ENCODE assay signal across 14 mouse cellular contexts in the genomic region with DNA sequence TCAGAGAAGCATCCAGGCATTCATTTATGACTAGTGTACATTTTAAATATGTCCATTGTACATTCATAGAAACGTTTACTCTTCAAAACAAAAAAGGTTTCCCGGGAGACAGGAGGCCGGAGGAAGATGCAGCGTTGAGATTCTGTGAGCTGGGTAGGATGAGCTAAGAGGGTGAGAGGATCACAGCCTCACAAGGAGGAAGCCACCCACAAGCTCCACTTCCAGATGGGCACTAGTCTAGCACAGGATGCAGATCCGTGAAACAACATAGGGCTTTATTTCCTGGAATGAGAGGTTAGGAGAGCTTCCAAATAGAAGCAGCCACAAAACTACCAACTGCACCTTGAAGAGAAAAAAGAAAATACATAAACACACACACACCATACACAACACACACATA.
"Had no signal": no experiment of that assay in that cellular context is flagged by ENCODE, and none has a peak within 500 bp of the region (broad histone marks: within the 10 kb centered on the region; RNA-seq: fewer than 3 reads in every experiment).

No protein-coding gene starts in this region.

- DNase-seq: gastrocnemius, postnatal 14 days; gastrocnemius, postnatal 36 days; heart, postnatal 10 days; heart, postnatal 4 days; kidney, adult 18-20 months; kidney, adult 8-10 months; kidney, postnatal 10 days; kidney, postnatal 25 days; kidney, postnatal 4 days; liver had no signal

- ATAC-seq: hindbrain, embryonic 16.5 days; inflammation-experienced regulatory T-cells, adult 6 months; intestine, embryonic 15.5 days; intestine, postnatal 0 days had no signal
